Mouse (Mus musculus) myocyte (in vitro differentiated cells): Measurements from ENCODE around the gene Crtac1. TPM values are rescaled to one million over a fixed set of nuclear protein-coding genes. Genes with fewer than 3 reads are reported as not detected.

ENCODE experiments used
- H3K27me3 ChIP-seq: one replicate; pipeline ENCODE4 v1.6.1; 2011; ENCODE audit not compliant: control insufficient read depth, insufficient read depth, insufficient read length
- H3K36me3 ChIP-seq: one replicate; pipeline ENCODE4 v1.6.1; 2011; ENCODE audit not compliant: control insufficient read depth, insufficient read depth
- H3K4me2 ChIP-seq: one replicate; pipeline ENCODE4 v1.6.1; 2011; ENCODE audit warnings: low read depth, control low read depth
- H3K4me3 ChIP-seq: one replicate; pipeline ENCODE4 v1.5.1; 2011; ENCODE audit warnings: mild to moderate bottlenecking, control low read depth, moderate library complexity
- H3K79me2 ChIP-seq: one replicate; pipeline ENCODE4 v1.6.1; 2011; ENCODE audit not compliant: control insufficient read depth, insufficient read depth
- H3ac ChIP-seq: one replicate; pipeline ENCODE4 v1.6.1; 2011; ENCODE audit not compliant: control insufficient read depth, insufficient read length
- CEBPB ChIP-seq: IDR thresholded peaks from 2 replicates; pipeline ENCODE4 v1.6.1; 2011; ENCODE audit warnings: mild to moderate bottlenecking, moderate library complexity; ENCODE audit not compliant: poor library complexity, insufficient read depth, severe bottlenecking
- E2F4 ChIP-seq: IDR thresholded peaks from one replicate; pipeline ENCODE4 v1.6.1; 2011; ENCODE audit warnings: mild to moderate bottlenecking, control low read depth, moderate library complexity; ENCODE audit not compliant: insufficient read depth
- MAX ChIP-seq: IDR thresholded peaks from one replicate; pipeline ENCODE4 v1.6.1; 2011; ENCODE audit warnings: low read depth, mild to moderate bottlenecking, control low read depth
- MYOD1 ChIP-seq, 3 experiments: IDR thresholded peaks; one replicate each; pipeline ENCODE4 v1.6.1; 2011; ENCODE audit warnings: control low read depth in 2 of 3, low read depth in 2 of 3, mild to moderate bottlenecking in 2 of 3, moderate library complexity in 1 of 3; ENCODE audit not compliant: insufficient read length in 2 of 3, control insufficient read depth in 1 of 3
- MYOG ChIP-seq, 3 experiments: IDR thresholded peaks; one replicate each; pipeline ENCODE4 v1.6.1; 2011; ENCODE audit warnings: control low read depth in 2 of 3, low read depth in 2 of 3, mild to moderate bottlenecking in 2 of 3; ENCODE audit not compliant: insufficient read length in 2 of 3, control insufficient read depth in 1 of 3, insufficient read depth in 1 of 3
- POLR2A ChIP-seq: IDR thresholded peaks from one replicate; pipeline ENCODE4 v1.6.1; 2011; ENCODE audit warnings: low read depth, mild to moderate bottlenecking, control low read depth, moderate library complexity; ENCODE audit not compliant: insufficient read length
- POLR2AphosphoS2 ChIP-seq: IDR thresholded peaks from one replicate; pipeline ENCODE4 v1.6.1; 2011; ENCODE audit warnings: low read depth, control low read depth; ENCODE audit not compliant: insufficient read length
- REST ChIP-seq: IDR thresholded peaks from one replicate; pipeline ENCODE4 v1.6.1; 2011; ENCODE audit warnings: mild to moderate bottlenecking, control low read depth, moderate library complexity; ENCODE audit not compliant: insufficient read depth, insufficient read length
- SRF ChIP-seq: IDR thresholded peaks from one replicate; pipeline ENCODE4 v1.6.1; 2011; ENCODE audit warnings: low read depth; ENCODE audit not compliant: control insufficient read depth, insufficient read length
- TCF12 ChIP-seq: IDR thresholded peaks from one replicate; pipeline ENCODE4 v1.6.1; 2011; ENCODE audit warnings: mild to moderate bottlenecking, control low read depth; ENCODE audit not compliant: poor library complexity, insufficient read depth, severe bottlenecking
- TCF3 ChIP-seq: IDR thresholded peaks from one replicate; pipeline ENCODE4 v1.6.1; 2011; ENCODE audit warnings: low read depth, control low read depth; ENCODE audit not compliant: insufficient read length
- USF1 ChIP-seq: IDR thresholded peaks from one replicate; pipeline ENCODE4 v1.6.1; 2011; ENCODE audit warnings: low read depth, mild to moderate bottlenecking, control low read depth, moderate library complexity
- polyA plus RNA-seq: library from polyadenylated mRNA; unstranded; fragments of >200 nt; fragmentation: generic; extraction: Trizol; gene quantifications from one replicate; pipeline ENCODE4 v1.2.1, GENCODE M21; 2012; ENCODE audit warnings: missing spikeins

Crtac1 gene
- polyA plus RNA-seq, 1 experiment = not detected

- Histone ChIP-seq H3ac (no peak overlapping the region), H3K79me2 (no peaks in the 10 kb centered on the region), H3K4me2 (no peak overlapping the region), H3K36me3 (no peaks in the 10 kb centered on the region), H3K27me3 (peaks cover 49% of the 10 kb centered on the region), H3K4me3 (no peak overlapping the region)
- TF ChIP-seq MYOG (IDR thresholded peaks at IDR 0.05; ENCODE audit: control insufficient read depth in 1 of 3, insufficient read depth in 1 of 3, insufficient read length in 2 of 3, low read depth in 2 of 3) (no peak), TCF3 (no peak), MAX (no peak), POLR2A (no peak), MYOD1 (IDR thresholded peaks at IDR 0.05; ENCODE audit: control insufficient read depth in 1 of 3, insufficient read length in 2 of 3, low read depth in 2 of 3) (no peak), E2F4 (no peak), SRF (no peak), TCF12 (no peak), POLR2AphosphoS2 (no peak), REST (no peak), USF1 (no peak), CEBPB (no peak)
Observed at GRCm38 (mm10) chr19:42292106-42292505, 139.5 kb downstream of the Crtac1 start.

GRCm38 (mm10) chr19:42290954-42291661, 140.5 kb downstream of the Crtac1 start:
- peaks cover 50% of the 10 kb centered on the region for H3K27me3 ChIP-seq

GRCm38 (mm10) chr19:42288361-42288760, 143.2 kb downstream of the Crtac1 start:
- H3K79me2 ChIP-seq = no peaks in the 10 kb centered on the region
- no peaks in the 10 kb centered on the region for H3K36me3 ChIP-seq
- peaks cover 53% of the 10 kb centered on the region for H3K27me3 ChIP-seq

More at GRCm38 (mm10) chr19:42290954-42291661, 140.5 kb downstream of the Crtac1 start:
- H3K4me3 ChIP-seq = no peak overlapping the region
- TF ChIP-seq CEBPB (no peak), POLR2A (no peak), USF1 (no peak), MYOD1 (IDR thresholded peaks at IDR 0.05; ENCODE audit: control insufficient read depth in 1 of 3, insufficient read length in 2 of 3, low read depth in 2 of 3) (no peak), MYOG (IDR thresholded peaks at IDR 0.05; ENCODE audit: control insufficient read depth in 1 of 3, insufficient read depth in 1 of 3, insufficient read length in 2 of 3, low read depth in 2 of 3) (no peak)
- no peak overlapping the region for H3K4me2 ChIP-seq
- no peaks in the 10 kb centered on the region for H3K79me2 ChIP-seq
- H3ac ChIP-seq = no peak overlapping the region
- no peaks in the 10 kb centered on the region for H3K36me3 ChIP-seq

GRCm38 (mm10) chr19:42284178-42284577, 147.4 kb downstream of the Crtac1 start:
- no peak for TF ChIP-seq MYOG (IDR thresholded peaks at IDR 0.05; ENCODE audit: control insufficient read depth in 1 of 3, insufficient read depth in 1 of 3, insufficient read length in 2 of 3, low read depth in 2 of 3)
- TF ChIP-seq CEBPB = no peak
- no peak for TF ChIP-seq E2F4
- no peak for TF ChIP-seq MYOD1 (IDR thresholded peaks at IDR 0.05; ENCODE audit: control insufficient read depth in 1 of 3, insufficient read length in 2 of 3, low read depth in 2 of 3)
- TF ChIP-seq POLR2A = no peak
- no peak for TF ChIP-seq POLR2AphosphoS2
- TF ChIP-seq MAX = no peak
- no peak for TF ChIP-seq USF1
- no peak for TF ChIP-seq REST
- TF ChIP-seq SRF = no peak
- Histone ChIP-seq H3ac (no peak overlapping the region), H3K36me3 (no peaks in the 10 kb centered on the region), H3K79me2 (no peaks in the 10 kb centered on the region), H3K4me3 (no peak overlapping the region), H3K4me2 (no peak overlapping the region), H3K27me3 (peaks cover 66% of the 10 kb centered on the region)

More at GRCm38 (mm10) chr19:42288361-42288760, 143.2 kb downstream of the Crtac1 start:
- no peak overlapping the region for H3K4me3 ChIP-seq
- H3ac ChIP-seq = no peak overlapping the region
- no peak overlapping the region for H3K4me2 ChIP-seq
- TF ChIP-seq CEBPB = no peak

GRCm38 (mm10) chr19:42279611-42280010, 152.0 kb downstream of the Crtac1 start:
- Histone ChIP-seq H3K27me3 (peaks cover 79% of the 10 kb centered on the region), H3ac (no peak overlapping the region), H3K36me3 (no peaks in the 10 kb centered on the region), H3K79me2 (no peaks in the 10 kb centered on the region), H3K4me2 (no peak overlapping the region), H3K4me3 (no peak overlapping the region)
- TF ChIP-seq USF1 (no peak), POLR2A (no peak), MYOG (IDR thresholded peaks at IDR 0.05; ENCODE audit: control insufficient read depth in 1 of 3, insufficient read depth in 1 of 3, insufficient read length in 2 of 3, low read depth in 2 of 3) (no peak), MYOD1 (IDR thresholded peaks at IDR 0.05; ENCODE audit: control insufficient read depth in 1 of 3, insufficient read length in 2 of 3, low read depth in 2 of 3) (no peak), POLR2AphosphoS2 (no peak), TCF3 (no peak), SRF (no peak), REST (no peak), TCF12 (no peak), MAX (no peak), CEBPB (no peak), E2F4 (no peak)
